Mouse (Mus musculus): Measurements from ENCODE around the gene Ntm. TPM values are rescaled to one million over a fixed set of nuclear protein-coding genes. Genes with fewer than 3 reads are reported as not detected.

Ntm gene
- polyA plus RNA-seq, 1 experiment from 2014 or later: 39.7 TPM

- Histone ChIP-seq H3K4me2 (no peak overlapping the region), H3K9me3 (replicated peaks; ENCODE audit: control insufficient read depth, low read length) (no peaks in the 10 kb centered on the region), H3K27ac (ENCODE audit: low read depth, low read length) (no peak overlapping the region), H3K9ac (ENCODE audit: low read depth, low read length) (no peak overlapping the region), H3K4me1 (ENCODE audit: control insufficient read depth, insufficient read depth, low read length) (no peaks in the 10 kb centered on the region), H3K36me3 (ENCODE audit: control insufficient read depth, insufficient read depth, low read length) (no peaks in the 10 kb centered on the region), H3K27me3 (ENCODE audit: control insufficient read depth, insufficient read depth, low read length) (no peaks in the 10 kb centered on the region), H3K4me3 (ENCODE audit: low read depth, low read length) (no peak overlapping the region)
- 52% methylated on average over 2 of the region's 2 CpGs for WGBS (ENCODE audit: insufficient replicate concordance)
- ATAC-seq (replicated peaks; ENCODE audit: insufficient number of reproducible peaks, low FRiP score, low TSS enrichment): no peak
These were observed 466.9 kb downstream of the Ntm start for GRCm38 (mm10) chr9:29496002-29496401.

DNA sequence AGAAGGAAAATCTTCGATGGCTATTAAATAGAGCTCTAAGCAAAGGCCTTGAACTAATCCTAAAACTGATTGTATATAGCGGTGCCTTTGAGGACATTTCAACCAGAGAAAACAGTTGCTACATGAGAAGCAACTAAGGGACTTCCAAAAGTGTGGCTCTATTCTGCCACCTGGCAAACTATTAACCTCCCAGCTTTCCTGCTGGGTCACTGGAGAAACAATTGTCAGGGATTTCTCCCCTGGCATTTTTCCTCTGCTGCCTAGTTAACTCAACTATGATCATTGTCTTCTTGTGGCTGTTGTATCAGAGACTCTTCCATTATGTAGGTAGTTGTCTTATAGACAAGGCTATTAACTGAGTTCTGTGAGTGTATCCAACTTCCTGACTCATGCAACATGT, 480.7 kb downstream of the Ntm start:
- H3K36me3 ChIP-seq (ENCODE audit: control insufficient read depth, insufficient read depth, low read length): no peaks in the 10 kb centered on the region
- 84% methylated on average over 2 of the region's 2 CpGs for WGBS (ENCODE audit: insufficient replicate concordance)
- no peaks in the 10 kb centered on the region for H3K4me1 ChIP-seq (ENCODE audit: control insufficient read depth, insufficient read depth, low read length)
- no peaks in the 10 kb centered on the region for H3K9me3 ChIP-seq (replicated peaks; ENCODE audit: control insufficient read depth, low read length)
- H3K27me3 ChIP-seq (ENCODE audit: control insufficient read depth, insufficient read depth, low read length): no peaks in the 10 kb centered on the region
- no peak overlapping the region for H3K4me3 ChIP-seq (ENCODE audit: low read depth, low read length)
- no peak for ATAC-seq (replicated peaks; ENCODE audit: insufficient number of reproducible peaks, low FRiP score, low TSS enrichment)
- no peak overlapping the region for H3K4me2 ChIP-seq
- H3K9ac ChIP-seq (ENCODE audit: low read depth, low read length): no peak overlapping the region
- H3K27ac ChIP-seq (ENCODE audit: low read depth, low read length): no peak overlapping the region

- ATAC-seq (replicated peaks; ENCODE audit: insufficient number of reproducible peaks, low FRiP score, low TSS enrichment): no peak
- Histone ChIP-seq H3K27me3 (ENCODE audit: control insufficient read depth, insufficient read depth, low read length) (no peaks in the 10 kb centered on the region), H3K9me3 (replicated peaks; ENCODE audit: control insufficient read depth, low read length) (no peaks in the 10 kb centered on the region), H3K27ac (ENCODE audit: low read depth, low read length) (no peak overlapping the region), H3K4me2 (no peak overlapping the region), H3K9ac (ENCODE audit: low read depth, low read length) (no peak overlapping the region), H3K4me3 (ENCODE audit: low read depth, low read length) (no peak overlapping the region), H3K4me1 (ENCODE audit: control insufficient read depth, insufficient read depth, low read length) (no peaks in the 10 kb centered on the region), H3K36me3 (ENCODE audit: control insufficient read depth, insufficient read depth, low read length) (no peaks in the 10 kb centered on the region)
- WGBS (ENCODE audit: insufficient replicate concordance): 77% methylated on average over 10 of the region's 10 CpGs
These were observed 483.9 kb downstream of the Ntm start for GRCm38 (mm10) chr9:29479051-29479450.

DNA sequence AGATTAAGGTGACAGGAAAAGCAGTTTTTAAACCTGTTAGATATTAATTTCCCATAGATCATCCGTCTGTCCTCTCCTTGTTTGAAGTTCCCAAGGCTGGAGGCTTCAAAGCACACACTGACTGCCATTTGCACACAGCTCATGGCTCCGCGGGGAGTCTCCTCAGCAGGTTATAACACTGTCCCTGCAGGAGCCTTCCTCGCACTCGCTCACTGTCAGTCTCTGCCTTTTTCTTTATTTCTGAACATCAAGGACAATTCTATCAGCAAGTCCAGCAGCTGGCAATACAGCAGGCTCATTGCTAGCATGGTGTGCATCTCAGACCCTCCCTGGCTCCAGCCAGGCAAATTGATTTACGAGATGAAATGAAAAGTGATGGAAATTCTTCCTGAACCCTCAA, 485.7 kb downstream of the Ntm start:
- Histone ChIP-seq H3K9ac (ENCODE audit: low read depth, low read length) (no peak overlapping the region), H3K36me3 (ENCODE audit: control insufficient read depth, insufficient read depth, low read length) (no peaks in the 10 kb centered on the region), H3K4me1 (ENCODE audit: control insufficient read depth, insufficient read depth, low read length) (no peaks in the 10 kb centered on the region), H3K9me3 (replicated peaks; ENCODE audit: control insufficient read depth, low read length) (no peaks in the 10 kb centered on the region), H3K4me3 (ENCODE audit: low read depth, low read length) (no peak overlapping the region), H3K27me3 (ENCODE audit: control insufficient read depth, insufficient read depth, low read length) (no peaks in the 10 kb centered on the region), H3K27ac (ENCODE audit: low read depth, low read length) (no peak overlapping the region), H3K4me2 (no peak overlapping the region)
- 31% methylated on average over 6 of the region's 6 CpGs for WGBS (ENCODE audit: insufficient replicate concordance)
- ATAC-seq (replicated peaks; ENCODE audit: insufficient number of reproducible peaks, low FRiP score, low TSS enrichment): no peak

DNA sequence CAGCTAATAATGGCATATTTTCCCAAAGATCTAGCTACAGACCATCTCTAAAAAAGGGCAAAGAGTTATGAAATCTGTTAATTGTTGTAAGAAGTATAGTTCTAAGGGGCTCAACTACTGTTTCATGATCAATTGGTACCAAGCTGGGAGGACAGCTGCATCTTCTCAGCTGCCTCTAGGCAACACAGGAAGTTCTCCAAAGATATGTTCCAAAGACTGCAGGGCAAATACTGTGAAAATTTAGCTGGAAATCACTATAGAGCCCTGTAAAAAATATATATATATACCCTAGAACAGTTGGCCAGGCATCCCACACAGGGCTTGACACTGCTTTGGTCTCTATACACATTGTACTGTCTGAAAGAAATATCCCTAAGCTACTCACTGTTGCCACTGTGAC, 489.5 kb downstream of the Ntm start:
- Histone ChIP-seq H3K27me3 (ENCODE audit: control insufficient read depth, insufficient read depth, low read length) (no peaks in the 10 kb centered on the region), H3K9me3 (replicated peaks; ENCODE audit: control insufficient read depth, low read length) (no peaks in the 10 kb centered on the region), H3K36me3 (ENCODE audit: control insufficient read depth, insufficient read depth, low read length) (no peaks in the 10 kb centered on the region), H3K4me2 (no peak overlapping the region), H3K27ac (ENCODE audit: low read depth, low read length) (no peak overlapping the region), H3K9ac (ENCODE audit: low read depth, low read length) (no peak overlapping the region), H3K4me1 (ENCODE audit: control insufficient read depth, insufficient read depth, low read length) (no peaks in the 10 kb centered on the region), H3K4me3 (ENCODE audit: low read depth, low read length) (no peak overlapping the region)
- no peak for ATAC-seq (replicated peaks; ENCODE audit: insufficient number of reproducible peaks, low FRiP score, low TSS enrichment)

- Histone ChIP-seq H3K27me3 (ENCODE audit: control insufficient read depth, insufficient read depth, low read length) (no peaks in the 10 kb centered on the region), H3K36me3 (ENCODE audit: control insufficient read depth, insufficient read depth, low read length) (no peaks in the 10 kb centered on the region), H3K4me3 (ENCODE audit: low read depth, low read length) (no peak overlapping the region), H3K9me3 (replicated peaks; ENCODE audit: control insufficient read depth, low read length) (no peaks in the 10 kb centered on the region), H3K27ac (ENCODE audit: low read depth, low read length) (no peak overlapping the region), H3K9ac (ENCODE audit: low read depth, low read length) (no peak overlapping the region), H3K4me2 (no peak overlapping the region), H3K4me1 (ENCODE audit: control insufficient read depth, insufficient read depth, low read length) (no peaks in the 10 kb centered on the region)
- no peak for ATAC-seq (replicated peaks; ENCODE audit: insufficient number of reproducible peaks, low FRiP score, low TSS enrichment)
- 53% methylated on average over 4 of the region's 4 CpGs for WGBS (ENCODE audit: insufficient replicate concordance)
These were observed 490.7 kb downstream of the Ntm start for GRCm38 (mm10) chr9:29472226-29472625.

- Histone ChIP-seq H3K4me3 (ENCODE audit: low read depth, low read length) (no peak overlapping the region), H3K4me1 (ENCODE audit: control insufficient read depth, insufficient read depth, low read length) (no peaks in the 10 kb centered on the region), H3K36me3 (ENCODE audit: control insufficient read depth, insufficient read depth, low read length) (no peaks in the 10 kb centered on the region), H3K27me3 (ENCODE audit: control insufficient read depth, insufficient read depth, low read length) (no peaks in the 10 kb centered on the region), H3K4me2 (no peak overlapping the region), H3K9ac (ENCODE audit: low read depth, low read length) (no peak overlapping the region), H3K27ac (ENCODE audit: low read depth, low read length) (no peak overlapping the region), H3K9me3 (replicated peaks; ENCODE audit: control insufficient read depth, low read length) (no peaks in the 10 kb centered on the region)
- 84% methylated on average over 4 of the region's 4 CpGs for WGBS (ENCODE audit: insufficient replicate concordance)
- ATAC-seq (replicated peaks; ENCODE audit: insufficient number of reproducible peaks, low FRiP score, low TSS enrichment): no peak
These were observed 498.2 kb downstream of the Ntm start for GRCm38 (mm10) chr9:29464756-29465155.

GRCm38 (mm10) chr9:29462970-29463593, 499.9 kb downstream of the Ntm start:
- H3K4me1 ChIP-seq (ENCODE audit: control insufficient read depth, insufficient read depth, low read length): peaks cover 4% of the 10 kb centered on the region
- no peak overlapping the region for H3K4me2 ChIP-seq
- no peaks in the 10 kb centered on the region for H3K9me3 ChIP-seq (replicated peaks; ENCODE audit: control insufficient read depth, low read length)
- no peaks in the 10 kb centered on the region for H3K36me3 ChIP-seq (ENCODE audit: control insufficient read depth, insufficient read depth, low read length)
- whole genome bisulfite sequencing (ENCODE audit: insufficient replicate concordance): 67% methylated on average over 10 of the region's 10 CpGs
- ATAC-seq (replicated peaks; ENCODE audit: insufficient number of reproducible peaks, low FRiP score, low TSS enrichment): no peak
- no peak overlapping the region for H3K9ac ChIP-seq (ENCODE audit: low read depth, low read length)
- no peak overlapping the region for H3K27ac ChIP-seq (ENCODE audit: low read depth, low read length)
- H3K4me3 ChIP-seq (ENCODE audit: low read depth, low read length): no peak overlapping the region
- H3K27me3 ChIP-seq (ENCODE audit: control insufficient read depth, insufficient read depth, low read length): no peaks in the 10 kb centered on the region

DNA sequence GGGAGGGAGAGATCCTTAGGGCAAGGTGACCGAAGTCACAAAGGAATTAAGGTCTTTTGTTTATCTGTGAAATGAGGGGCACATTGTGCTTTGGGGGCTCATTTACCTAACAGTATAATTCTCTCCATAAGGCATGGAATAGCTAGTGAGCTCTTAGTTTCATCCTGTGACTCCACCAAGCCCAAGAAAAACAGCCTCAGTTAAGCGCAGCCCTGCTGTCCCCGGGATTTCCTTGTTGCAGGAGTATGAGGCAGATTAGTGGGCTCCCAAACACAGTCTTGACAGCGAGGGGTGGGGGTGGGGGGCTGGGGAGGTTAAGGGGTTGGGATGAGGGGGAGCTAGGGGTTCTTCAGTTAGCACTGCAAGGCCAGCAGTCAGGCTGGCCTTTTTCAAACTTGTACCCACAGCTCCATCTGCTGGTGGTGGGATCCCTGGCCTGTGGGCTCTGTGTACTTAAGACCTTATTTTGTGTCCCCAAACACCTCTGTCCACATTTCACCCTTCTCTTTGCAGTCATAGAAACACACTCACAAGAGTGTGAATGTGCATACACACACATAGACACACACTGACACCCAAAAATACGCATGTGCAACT, 504.9 kb downstream of the Ntm start:
- Histone ChIP-seq H3K4me1 (ENCODE audit: control insufficient read depth, insufficient read depth, low read length) (peaks cover 4% of the 10 kb centered on the region), H3K27me3 (ENCODE audit: control insufficient read depth, insufficient read depth, low read length) (no peaks in the 10 kb centered on the region), H3K36me3 (ENCODE audit: control insufficient read depth, insufficient read depth, low read length) (no peaks in the 10 kb centered on the region), H3K27ac (ENCODE audit: low read depth, low read length) (no peak overlapping the region), H3K9ac (ENCODE audit: low read depth, low read length) (no peak overlapping the region), H3K4me2 (no peak overlapping the region), H3K9me3 (replicated peaks; ENCODE audit: control insufficient read depth, low read length) (no peaks in the 10 kb centered on the region), H3K4me3 (ENCODE audit: low read depth, low read length) (no peak overlapping the region)
- ATAC-seq (replicated peaks; ENCODE audit: insufficient number of reproducible peaks, low FRiP score, low TSS enrichment): no peak; the same call in 1 of the 2 replicates
- WGBS (ENCODE audit: insufficient replicate concordance): 13% methylated on average over 5 of the region's 5 CpGs
